Mouse (Mus musculus): Measurements from ENCODE around the gene Rev3l.

The Rev3l gene

GRCm38 (mm10) chr10:39731736-39732265 is at the start of gene Rev3l:
Gene Rev3l (plus strand): TSS chr10:39732118.
- peak; percentile 91 to 96 for DNase-seq (ENCODE audit: inconsistent age in 2 of 2, low spot score in 1 of 2)

- DNase-seq (ENCODE audit: inconsistent age in 2 of 2, low spot score in 1 of 2), result peak in 1 of 2 experiments; percentile 19
These were observed 49.4 kb upstream of the Rev3l start for GRCm38 (mm10) chr10:39682556-39682955.

- peak; percentile 37 to 82 for DNase-seq (ENCODE audit: inconsistent age in 2 of 2, low spot score in 1 of 2)
These were observed 48.4 kb upstream of the Rev3l start for GRCm38 (mm10) chr10:39683481-39683880.

GRCm38 (mm10) chr10:39686811-39687210 is 45.1 kb upstream of the Rev3l start:
- no peak for DNase-seq (ENCODE audit: inconsistent age in 2 of 2, low spot score in 1 of 2)

GRCm38 (mm10) chr10:39687851-39688250 is 44.1 kb upstream of the Rev3l start:
- DNase-seq (ENCODE audit: inconsistent age in 2 of 2, low spot score in 1 of 2), result peak in 1 of 2 experiments; percentile 56

- DNase-seq (ENCODE audit: inconsistent age in 2 of 2, low spot score in 1 of 2), result peak in 1 of 2 experiments; percentile 48
These were observed 40.4 kb upstream of the Rev3l start for GRCm38 (mm10) chr10:39691351-39692064.

- no peak for DNase-seq (ENCODE audit: inconsistent age in 2 of 2, low spot score in 1 of 2)
These were observed 39.8 kb upstream of the Rev3l start for GRCm38 (mm10) chr10:39692152-39692551.

GRCm38 (mm10) chr10:39707717-39708510 is 24.0 kb upstream of the Rev3l start:
- no peak for DNase-seq (ENCODE audit: inconsistent age in 2 of 2, low spot score in 1 of 2)

- DNase-seq (ENCODE audit: inconsistent age in 2 of 2, low spot score in 1 of 2), result no peak
These were observed 15.0 kb upstream of the Rev3l start for GRCm38 (mm10) chr10:39716936-39717335.

- DNase-seq (ENCODE audit: inconsistent age in 2 of 2, low spot score in 1 of 2), result peak; percentile 95 to 97
These were observed 762 bp upstream of the Rev3l start for GRCm38 (mm10) chr10:39730976-39731735.

- DNase-seq (ENCODE audit: inconsistent age in 2 of 2, low spot score in 1 of 2), result peak; percentile 91 to 92
These were observed 565 bp downstream of the Rev3l start for GRCm38 (mm10) chr10:39732266-39733100.

GRCm38 (mm10) chr10:39733101-39733399 is 1.1 kb downstream of the Rev3l start:
- DNase-seq (ENCODE audit: inconsistent age in 2 of 2, low spot score in 1 of 2), result peak in 1 of 2 experiments; percentile 93

GRCm38 (mm10) chr10:39733421-39733930 is 1.6 kb downstream of the Rev3l start:
- DNase-seq (ENCODE audit: inconsistent age in 2 of 2, low spot score in 1 of 2), result peak in 1 of 2 experiments; percentile 40

GRCm38 (mm10) chr10:39736187-39736586 is 4.3 kb downstream of the Rev3l start:
- no peak for DNase-seq (ENCODE audit: inconsistent age in 2 of 2, low spot score in 1 of 2)

- DNase-seq (ENCODE audit: inconsistent age in 2 of 2, low spot score in 1 of 2), result no peak
These were observed 10.1 kb downstream of the Rev3l start for GRCm38 (mm10) chr10:39742057-39742456.

- DNase-seq (ENCODE audit: inconsistent age in 2 of 2, low spot score in 1 of 2), result no peak
These were observed 32.8 kb downstream of the Rev3l start for GRCm38 (mm10) chr10:39764752-39765151.

GRCm38 (mm10) chr10:39766702-39767101 is 34.8 kb downstream of the Rev3l start:
- DNase-seq (ENCODE audit: inconsistent age in 2 of 2, low spot score in 1 of 2), result no peak

- no peak for DNase-seq (ENCODE audit: inconsistent age in 2 of 2, low spot score in 1 of 2)
These were observed 40.3 kb downstream of the Rev3l start for GRCm38 (mm10) chr10:39772259-39772658.

GRCm38 (mm10) chr10:39773940-39774726 is 42.2 kb downstream of the Rev3l start:
- no peak for DNase-seq (ENCODE audit: inconsistent age in 2 of 2, low spot score in 1 of 2)

All from adrenal gland, adult (tissue).